Mouse (Mus musculus) liver, postnatal 0 days (tissue): ENCODE data around the gene Calu.

Experiments
- CTCF ChIP-seq: sonication (generic); IDR thresholded peaks from 2 replicates; pipeline ENCODE4 v1.5.1; 2016; ENCODE audit warnings: antibody characterized with exemption, low read depth
- EP300 ChIP-seq: IDR thresholded peaks from 2 replicates; pipeline ENCODE4 v1.6.1; 2016; ENCODE audit warnings: antibody characterized with exemption, low read depth, mild to moderate bottlenecking

- TF ChIP-seq CTCF, result no peak
- TF ChIP-seq EP300, result no peak
Measured at GRCm38 (mm10) chr6:29394286-29394685, 46.4 kb downstream of the Calu start.
